Mouse (Mus musculus) heart, postnatal 25 days (tissue): ENCODE measurements around the gene H2-Aa. TPM values are rescaled to one million over a fixed set of nuclear protein-coding genes. Genes with fewer than 3 reads are reported as not detected.
A peak's percentile ranks its signal among the peaks of the same experiment; 100 is the strongest.

ENCODE experiments used
- DNase-seq: peaks from one replicate; pipeline ENCODE4 v3.0.0; 2022; ENCODE audit warnings: low spot score
- intact Hi-C: fragments of 180-260 bp; cut with DNase I; formaldehyde crosslinking; loops from one replicate; pipeline ENCODE4 v1.15.1; 2025
- total RNA-seq, 2 experiments: library from RNA; stranded (reverse); gene quantifications; 2 replicates each; pipeline ENCODE4 v1.2.3; 2021

Gene H2-Aa
- total RNA-seq, 2 experiments from 2014 or later, result 13.9 to 14.3 TPM

DNA sequence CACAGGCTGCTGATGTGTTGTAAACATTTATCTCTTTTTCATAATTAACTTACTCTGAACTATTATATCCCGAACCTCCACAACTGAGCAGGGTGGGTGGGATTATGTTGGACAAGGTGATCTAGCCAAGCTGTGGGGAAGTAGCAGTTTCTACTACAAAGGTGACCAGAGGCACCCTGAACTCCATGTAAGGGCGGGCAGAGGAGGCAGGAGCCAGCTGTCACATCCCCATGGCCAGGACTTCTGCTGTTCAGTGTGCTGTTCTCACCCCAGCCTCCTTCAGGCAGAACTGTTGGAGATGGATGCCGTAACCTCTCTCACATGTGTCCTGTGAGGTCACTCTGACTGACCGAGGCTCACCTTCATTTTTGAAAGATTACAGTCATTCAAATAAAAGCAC, 17.8 kb downstream of the H2-Aa start:
- intact Hi-C loops, result no loop called here

DNA sequence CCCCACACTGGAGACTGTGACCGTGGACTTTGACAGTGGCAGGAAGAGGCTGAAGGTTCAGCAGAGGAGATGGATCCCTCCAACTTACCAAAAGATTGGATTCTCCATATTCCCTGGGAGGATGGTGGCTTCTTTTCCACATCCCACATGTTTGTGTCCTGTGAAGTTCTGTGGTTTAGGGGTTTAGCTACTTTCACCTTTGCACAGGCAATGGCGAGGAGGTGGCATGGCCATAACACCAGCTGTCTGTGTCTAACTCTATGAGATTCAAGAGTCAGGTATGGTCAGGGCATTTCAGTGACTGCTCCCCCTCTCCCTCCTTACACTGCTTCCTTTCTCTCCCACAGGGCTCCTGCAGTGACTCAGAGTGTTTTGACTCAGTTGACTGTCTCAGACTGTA, 18.9 kb downstream of the H2-Aa start:
- intact Hi-C loops, result no loop called here
- DNase-seq, result no peak

More for the DNA sequence above, 17.8 kb downstream of the H2-Aa start:
- DNase-seq, result no peak

- intact Hi-C loops, result no loop called here
Measured at GRCm38 (mm10) chr17:34268262-34268661, 19.4 kb downstream of the H2-Aa start.

GRCm38 (mm10) chr17:34264452-34265351, 22.9 kb downstream of the H2-Aa start:
- intact Hi-C loops, result loop anchor here (5.0 kb wide), 1 partner anchor 43 kb away; the partner anchor contains the start of gene H2-Eb1
- DNase-seq, result no peak

More at GRCm38 (mm10) chr17:34268262-34268661, 19.4 kb downstream of the H2-Aa start:
- no peak for DNase-seq

GRCm38 (mm10) chr17:34263811-34264371, 23.7 kb downstream of the H2-Aa start:
- DNase-seq, result no peak
- intact Hi-C loops, result loop anchor here (5.0 kb wide), 1 partner anchor 43 kb away; the partner anchor contains the start of gene H2-Eb1

DNA sequence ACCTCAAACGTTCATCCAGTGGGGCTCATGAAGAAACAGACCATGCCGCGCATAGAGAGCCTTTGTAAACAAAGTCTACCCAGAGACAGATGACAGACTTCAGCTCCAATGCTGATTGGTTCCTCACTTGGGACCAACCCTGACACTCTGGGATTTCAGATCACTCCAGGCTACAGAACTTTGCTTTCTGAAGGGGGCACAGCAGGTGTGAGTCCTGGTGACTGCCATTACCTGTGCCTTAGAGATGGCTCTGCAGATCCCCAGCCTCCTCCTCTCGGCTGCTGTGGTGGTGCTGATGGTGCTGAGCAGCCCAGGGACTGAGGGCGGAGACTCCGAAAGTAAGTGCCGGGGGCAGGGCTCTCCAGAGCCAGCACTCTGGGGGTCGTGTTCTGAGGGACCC, 24.6 kb downstream of the H2-Aa start:
- peak; percentile 34 for DNase-seq
- intact Hi-C loops, result loop anchor here (5.0 kb wide), 1 partner anchor 44 kb away; the partner anchor contains the start of gene H2-Eb1

GRCm38 (mm10) chr17:34261502-34261901, 26.1 kb downstream of the H2-Aa start:
- intact Hi-C loops, result loop anchor here (5.0 kb wide), 1 partner anchor 46 kb away; the partner anchor contains the start of gene H2-Eb1
- DNase-seq, result no peak

GRCm38 (mm10) chr17:34260551-34260950, 27.1 kb downstream of the H2-Aa start:
- DNase-seq, result no peak
- intact Hi-C loops, result loop anchor here (5.0 kb wide), 1 partner anchor 47 kb away; the partner anchor contains the start of gene H2-Eb1

DNA sequence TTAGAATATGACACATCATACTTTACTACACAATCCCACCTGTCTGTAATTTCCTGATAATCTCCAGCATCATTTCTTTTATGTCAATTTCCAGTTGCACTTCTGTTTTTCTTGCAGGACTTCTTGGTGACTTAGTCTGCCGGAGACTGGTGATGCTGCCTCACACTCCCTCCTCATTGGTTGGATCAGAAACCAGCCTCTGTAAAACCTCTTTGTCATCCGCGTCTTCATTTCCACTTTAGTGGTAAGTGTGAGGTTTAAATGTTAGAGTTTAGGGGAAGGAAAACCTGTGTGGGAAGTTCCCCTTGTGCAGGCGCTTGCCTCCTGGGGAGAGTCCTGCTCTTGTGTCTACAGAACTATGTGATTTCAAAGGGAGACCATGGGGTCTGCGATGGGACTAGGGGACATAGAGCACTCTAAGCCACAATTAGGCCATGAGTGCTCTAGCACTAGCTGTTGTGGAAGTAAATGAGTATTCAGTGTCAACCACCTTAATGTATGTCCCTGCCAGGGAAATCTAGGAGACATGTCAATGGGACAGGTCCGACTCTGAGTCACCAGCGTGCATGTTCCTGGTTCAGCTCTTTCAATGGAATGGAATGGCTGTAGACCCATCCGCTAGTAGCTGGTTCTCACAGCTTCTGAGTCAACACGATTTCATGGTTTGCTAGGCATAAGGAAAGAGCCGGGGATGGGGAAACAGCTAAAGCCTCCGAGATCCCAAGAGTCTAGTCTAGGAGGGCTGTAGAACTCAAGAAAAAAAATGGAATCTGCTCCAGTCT, 29.8 kb downstream of the H2-Aa start, which contains the start of gene H2-Ab1:
TSS of gene H2-Ab1 (plus strand) at position 96 of the 782 bp plus-strand sequence.
- intact Hi-C loops, result no loop called here
- DNase-seq, result peak; percentile 50

GRCm38 (mm10) chr17:34256501-34256900, 31.1 kb downstream of the H2-Aa start:
- intact Hi-C loops, result no loop called here
- DNase-seq, result no peak

GRCm38 (mm10) chr17:34251666-34252065, 36.0 kb downstream of the H2-Aa start:
- DNase-seq, result no peak
- intact Hi-C loops, result loop anchor here (2.0 to 5.0 kb wide), 2 partner anchors 61 to 161 kb away; no protein-coding TSS in a partner anchor

DNA sequence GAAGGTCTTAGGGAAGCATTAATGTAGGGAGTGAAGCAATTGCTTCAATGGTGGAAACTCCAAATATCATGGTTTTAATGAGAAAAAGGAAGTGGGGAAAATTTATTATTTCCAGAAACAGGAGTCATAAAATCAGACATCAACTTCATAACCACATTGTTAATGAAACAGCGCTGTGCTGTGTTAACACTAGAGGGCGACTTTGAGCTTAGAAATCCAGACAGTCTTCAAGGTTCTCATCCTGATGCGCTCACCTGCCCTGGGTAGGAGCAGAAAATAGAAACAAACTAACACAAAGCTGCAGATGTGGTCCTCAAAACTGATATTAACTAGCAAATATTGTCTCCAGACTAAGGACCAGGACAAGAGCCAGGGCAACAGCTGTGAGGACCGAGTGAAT, 37.7 kb downstream of the H2-Aa start:
- intact Hi-C loops, result loop anchor here (1.0 to 5.0 kb wide), 3 partner anchors 63 to 162 kb away; no protein-coding TSS in a partner anchor

GRCm38 (mm10) chr17:34249361-34249760, 38.3 kb downstream of the H2-Aa start:
- DNase-seq, result no peak
- intact Hi-C loops, result no loop called here

More for the DNA sequence above, 37.7 kb downstream of the H2-Aa start:
- no peak for DNase-seq

DNA sequence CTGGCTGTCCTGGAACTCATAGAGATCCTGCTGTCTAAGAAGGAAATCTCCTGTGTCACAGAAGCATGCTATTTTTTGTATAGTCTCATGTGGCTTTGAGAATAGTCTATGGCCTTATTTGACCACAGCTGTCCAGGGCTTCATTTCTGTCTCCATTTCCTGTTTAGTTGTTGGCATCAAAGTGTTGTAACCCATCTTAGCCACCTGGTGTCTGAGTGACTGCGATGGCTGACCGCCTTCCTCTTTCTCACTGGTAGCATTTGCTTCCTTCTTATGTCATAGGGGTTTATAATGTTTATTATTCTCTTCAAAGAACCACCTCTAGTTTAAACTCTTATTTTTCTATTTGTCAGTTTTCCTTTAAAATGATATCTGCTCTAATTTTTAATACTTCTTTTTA, 38.9 kb downstream of the H2-Aa start:
- intact Hi-C loops, result no loop called here
- no peak for DNase-seq

DNA sequence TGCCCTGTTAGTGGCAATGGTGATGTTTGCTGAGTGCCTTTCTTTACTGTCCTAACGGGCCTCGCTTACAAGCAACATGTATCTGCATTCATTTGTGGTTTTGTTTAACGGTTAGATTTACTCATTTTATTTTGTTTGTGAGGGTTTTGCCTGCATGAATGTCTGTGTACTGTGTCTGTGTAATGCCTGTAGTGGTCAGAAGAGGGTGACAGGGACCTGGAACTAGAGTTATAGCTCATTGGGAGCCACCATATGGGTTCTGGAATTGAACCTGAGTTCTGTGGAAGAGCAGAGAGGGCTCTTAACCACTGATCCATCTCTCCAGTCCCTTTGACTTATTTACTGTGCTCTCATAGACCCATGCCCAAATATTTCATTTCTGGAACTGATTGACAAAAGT, 40.6 kb downstream of the H2-Aa start:
- intact Hi-C loops, result no loop called here

GRCm38 (mm10) chr17:34244656-34245055, 43.0 kb downstream of the H2-Aa start:
- intact Hi-C loops, result no loop called here
- no peak for DNase-seq

More for the DNA sequence above, 40.6 kb downstream of the H2-Aa start:
- no peak for DNase-seq

DNA sequence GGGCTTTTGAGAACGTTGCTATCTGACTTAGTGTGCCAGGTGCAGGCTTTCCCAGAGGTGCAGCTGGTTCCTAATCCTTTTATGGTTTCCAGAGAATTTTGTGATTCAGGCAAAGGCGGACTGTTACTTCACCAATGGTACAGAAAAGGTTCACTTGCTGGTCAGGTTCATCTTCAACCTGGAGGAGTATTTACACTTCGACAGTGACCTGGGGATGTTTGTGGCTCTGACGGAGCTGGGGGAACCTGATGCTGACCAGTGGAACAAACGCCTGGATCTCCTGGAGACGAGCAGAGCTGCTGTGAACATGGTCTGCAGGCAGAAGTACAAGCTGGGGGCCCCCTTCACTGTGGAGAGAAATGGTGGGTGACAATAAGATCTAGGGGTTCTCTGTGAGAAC, 46.7 kb downstream of the H2-Aa start:
- no peak for DNase-seq
- intact Hi-C loops, result no loop called here

GRCm38 (mm10) chr17:34240366-34240765, 47.3 kb downstream of the H2-Aa start:
- intact Hi-C loops, result no loop called here
- no peak for DNase-seq

- no peak for DNase-seq
- intact Hi-C loops, result loop anchor here (5.0 kb wide), 1 partner anchor 162 kb away; no protein-coding TSS in a partner anchor
Measured at GRCm38 (mm10) chr17:34239601-34240041, 48.0 kb downstream of the H2-Aa start.

DNA sequence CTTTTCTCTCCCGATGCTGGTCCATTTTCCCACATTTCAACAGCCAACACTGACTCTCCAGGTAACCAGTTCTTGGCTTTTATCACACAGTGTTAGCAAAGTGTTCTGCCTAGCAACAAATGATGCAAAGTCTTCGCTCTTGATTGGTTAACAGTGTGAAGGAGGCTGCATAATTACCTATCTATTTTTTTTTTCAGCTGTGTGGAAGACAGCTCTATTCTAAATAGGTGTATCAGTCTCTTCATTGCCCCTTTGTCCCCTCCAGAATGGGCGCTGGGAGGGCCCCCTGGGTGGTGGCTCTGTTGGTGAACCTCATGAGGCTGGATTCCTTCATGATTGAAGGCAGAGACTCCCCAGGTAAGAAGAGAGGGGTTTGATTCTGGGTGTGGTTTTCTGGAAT, 48.9 kb downstream of the H2-Aa start, which contains the start of gene H2-Ob:
TSS of gene H2-Ob (plus strand) at position 198 of the 400 bp plus-strand sequence.
- intact Hi-C loops, result loop anchor here (5.0 kb wide), 1 partner anchor 161 kb away; no protein-coding TSS in a partner anchor
- DNase-seq, result no peak
